Mouse (Mus musculus) right cerebral cortex, postnatal 25 days (tissue): ENCODE results near the gene Fam172a.
A peak's percentile ranks its signal among the peaks of the same experiment; 100 is the strongest.
"Not testable (repeated sequence)": the region's sequence is repeated elsewhere in the genome, so short reads cannot be mapped to it uniquely, and the experiment has no call there.

Experiments
- DNase-seq: peaks from one replicate; pipeline ENCODE4 v3.0.0; 2022

The Fam172a gene

GRCm38 (mm10) chr13:77701733-77702132 is at the start of gene Fam172a:
TSS of gene Fam172a (plus strand) at chr13:77702033.
- DNase-seq = not testable (repeated sequence)

- no peak for DNase-seq
These were observed 13.2 kb upstream of the Fam172a start for GRCm38 (mm10) chr13:77688651-77689050.

DNA sequence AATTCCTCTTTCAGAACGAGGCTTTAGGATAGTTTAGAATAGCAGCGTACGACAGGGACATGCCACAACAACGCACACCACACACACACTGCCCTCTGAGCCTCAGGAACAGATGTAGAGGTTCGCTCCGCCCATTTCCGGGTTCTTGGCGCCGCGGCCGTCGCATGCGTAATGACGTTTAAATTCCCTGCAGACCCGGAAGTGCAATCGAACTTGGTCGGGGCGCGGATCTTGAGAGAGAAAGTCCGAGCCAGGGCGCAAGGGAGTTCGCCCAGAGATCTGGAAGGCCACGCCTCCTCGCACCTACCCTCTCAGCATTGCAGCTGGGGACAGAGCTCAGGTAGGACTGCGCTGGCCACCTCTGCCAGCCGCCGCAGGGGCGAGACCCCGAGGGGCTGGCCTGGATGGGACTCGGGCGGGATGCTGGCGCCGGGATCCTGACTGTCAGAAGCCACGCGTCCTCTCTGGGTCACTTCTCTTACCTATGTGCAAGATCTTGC is 6.7 kb downstream of the Fam172a start:
- DNase-seq = peak; percentile 90

DNA sequence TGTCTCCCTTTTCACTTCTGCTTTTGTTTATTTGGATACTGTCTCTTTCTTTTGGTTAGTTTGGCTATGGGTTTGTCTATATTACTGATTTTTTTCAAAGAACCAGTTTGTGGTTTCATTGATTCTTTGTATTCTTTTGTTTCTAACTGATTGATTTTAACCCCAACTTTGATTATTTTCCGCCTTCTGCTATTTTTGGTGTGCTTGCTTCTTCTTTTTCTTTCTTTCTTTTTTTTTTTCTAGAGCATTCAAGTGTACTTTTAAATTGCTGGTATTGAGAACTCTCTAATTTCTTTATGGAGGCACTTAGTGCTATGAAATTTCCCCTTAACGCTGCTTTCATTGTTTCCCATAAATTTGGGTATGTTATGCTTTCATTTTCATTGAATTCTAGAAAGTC is 15.7 kb downstream of the Fam172a start:
- DNase-seq = no peak

GRCm38 (mm10) chr13:77742822-77743221 is 41.0 kb downstream of the Fam172a start:
- no peak for DNase-seq

DNA sequence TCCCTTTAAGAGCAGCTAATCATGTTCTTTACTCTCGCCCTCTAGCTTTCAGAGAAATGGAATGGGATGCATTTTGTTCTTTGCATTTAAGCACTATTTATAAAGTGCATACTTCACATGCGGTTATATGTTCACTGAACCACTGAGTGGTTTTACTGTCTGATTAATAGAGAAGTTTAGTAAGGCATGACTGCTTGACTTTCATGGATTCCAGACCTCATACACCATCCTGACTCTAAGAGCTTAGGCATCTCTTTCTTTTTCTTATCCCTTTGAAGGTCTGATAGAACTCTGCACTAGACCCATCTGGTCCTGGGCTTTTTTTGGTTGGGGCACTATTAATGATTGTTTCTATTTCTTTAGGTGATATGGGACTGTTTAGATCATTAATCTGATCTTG is 75.8 kb downstream of the Fam172a start:
- DNase-seq = no peak

DNA sequence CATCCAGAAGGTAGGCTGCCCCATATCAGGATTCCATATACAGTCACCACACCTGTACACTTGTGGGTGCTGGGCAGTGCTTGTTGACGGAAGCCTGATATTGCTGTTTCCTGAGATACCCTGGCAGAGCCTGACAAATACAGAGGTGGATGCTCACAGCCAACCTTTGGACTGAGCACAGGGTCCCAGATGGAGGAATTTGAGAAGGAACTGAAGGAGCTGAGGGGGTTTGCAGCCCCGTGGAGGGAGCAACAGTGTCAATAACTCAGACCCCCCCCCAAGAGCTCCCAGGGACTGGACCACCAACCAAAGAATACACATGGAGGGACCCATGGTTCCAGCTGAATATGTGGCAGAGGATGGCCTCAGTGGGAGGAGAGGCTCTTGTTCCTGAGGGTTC is 105.5 kb downstream of the Fam172a start:
- not testable (repeated sequence) for DNase-seq

DNA sequence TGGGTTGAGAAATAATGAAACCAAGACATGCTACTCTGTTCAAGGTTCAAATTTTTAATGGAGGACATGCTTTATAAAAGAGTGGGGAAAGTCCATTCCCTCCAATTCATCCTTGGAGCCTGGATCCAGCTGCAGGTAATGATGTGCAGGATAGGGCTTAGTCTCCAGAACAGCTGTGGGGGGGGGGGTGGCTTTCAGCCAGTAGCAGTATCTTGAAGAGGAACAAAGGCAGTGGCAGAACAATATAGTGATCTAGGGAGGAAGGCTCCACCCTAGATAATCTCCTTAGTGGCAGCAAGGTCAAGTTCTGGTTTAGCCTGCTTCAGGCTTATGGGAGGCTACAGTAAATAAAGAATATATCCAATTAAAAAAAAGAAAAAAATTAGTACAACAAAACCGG is 108.6 kb downstream of the Fam172a start:
- no peak for DNase-seq

DNA sequence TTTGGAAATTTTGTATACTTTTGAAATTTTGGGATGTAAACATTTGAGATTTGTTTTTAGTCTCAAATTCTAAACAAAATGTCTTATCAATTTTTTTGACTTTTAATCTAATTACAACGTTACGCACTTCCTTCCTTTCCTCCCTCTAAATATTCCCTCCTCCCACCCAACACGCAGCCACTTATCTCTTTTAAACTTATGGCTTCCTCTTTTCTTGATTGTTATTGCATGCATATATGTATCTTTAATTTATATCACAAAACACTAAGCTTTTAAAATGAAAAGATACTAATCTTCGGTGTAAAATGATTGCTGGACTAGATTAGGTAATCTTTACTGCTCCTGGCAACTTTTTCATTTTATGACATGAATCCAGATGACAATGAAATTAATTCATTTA is 124.3 kb downstream of the Fam172a start:
- no peak for DNase-seq

- DNase-seq = no peak
These were observed 141.3 kb downstream of the Fam172a start for GRCm38 (mm10) chr13:77843017-77843654.

DNA sequence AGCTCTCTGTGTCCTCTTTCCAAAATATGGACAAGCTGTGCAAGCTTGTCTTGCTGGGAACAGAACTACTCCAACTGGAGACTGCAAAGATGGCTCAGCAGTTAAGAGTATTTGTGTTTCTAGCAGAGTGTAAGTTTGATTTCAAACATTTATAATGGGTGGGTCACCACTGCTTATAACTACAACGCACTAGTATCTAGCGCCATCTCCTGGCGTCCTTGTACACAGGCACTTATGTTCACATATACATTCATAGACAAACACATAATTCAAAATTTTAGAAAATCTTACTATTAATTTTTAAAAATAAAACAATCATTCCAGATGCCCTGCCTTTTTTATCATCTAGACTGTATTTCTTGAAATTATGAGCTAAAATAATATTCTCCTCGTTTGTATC is 147.0 kb downstream of the Fam172a start:
- DNase-seq = no peak

- no peak for DNase-seq
These were observed 163.0 kb downstream of the Fam172a start for GRCm38 (mm10) chr13:77864804-77865203.

DNA sequence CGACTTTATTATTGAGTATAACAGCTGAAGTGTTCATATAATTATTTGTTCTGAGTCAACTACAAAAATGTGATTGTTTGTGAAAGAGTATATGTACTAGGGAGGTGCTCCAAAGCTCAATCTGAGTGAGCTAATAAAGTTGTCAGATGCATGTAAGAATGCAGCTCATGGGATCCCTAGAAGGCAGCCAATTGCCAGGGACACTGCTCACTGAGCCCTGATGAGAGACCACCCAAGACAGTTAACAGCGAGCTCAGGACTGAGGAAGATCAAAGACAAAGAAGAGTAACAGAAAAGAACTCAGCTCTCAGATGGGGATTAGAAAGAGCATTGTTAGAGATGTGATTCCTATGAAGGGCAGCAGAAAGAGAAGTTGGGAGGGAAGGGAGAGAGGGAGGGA is 166.5 kb downstream of the Fam172a start:
- DNase-seq = no peak

DNA sequence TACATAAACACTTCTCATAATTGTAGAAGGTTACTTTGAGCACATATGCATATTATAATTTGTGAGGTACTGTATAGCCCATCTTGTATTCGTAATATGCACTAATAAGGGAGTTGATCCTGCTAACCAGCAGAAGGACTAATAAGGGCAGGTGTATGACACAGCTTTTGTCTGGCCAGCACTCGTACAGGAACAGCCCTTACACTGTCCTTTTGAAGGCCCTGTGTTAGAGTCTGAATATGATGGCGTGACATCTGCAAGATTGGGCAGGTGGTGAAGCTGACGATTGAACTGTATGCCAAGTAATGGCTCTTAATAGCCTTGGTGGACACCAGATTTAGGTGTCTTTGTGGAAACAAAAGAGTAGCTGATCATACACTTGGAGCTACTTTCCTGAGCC is 176.3 kb downstream of the Fam172a start:
- no peak for DNase-seq

- no peak for DNase-seq
These were observed 176.7 kb downstream of the Fam172a start for GRCm38 (mm10) chr13:77878545-77878944.

- no peak for DNase-seq
These were observed 195.8 kb downstream of the Fam172a start for GRCm38 (mm10) chr13:77897619-77898018.

DNA sequence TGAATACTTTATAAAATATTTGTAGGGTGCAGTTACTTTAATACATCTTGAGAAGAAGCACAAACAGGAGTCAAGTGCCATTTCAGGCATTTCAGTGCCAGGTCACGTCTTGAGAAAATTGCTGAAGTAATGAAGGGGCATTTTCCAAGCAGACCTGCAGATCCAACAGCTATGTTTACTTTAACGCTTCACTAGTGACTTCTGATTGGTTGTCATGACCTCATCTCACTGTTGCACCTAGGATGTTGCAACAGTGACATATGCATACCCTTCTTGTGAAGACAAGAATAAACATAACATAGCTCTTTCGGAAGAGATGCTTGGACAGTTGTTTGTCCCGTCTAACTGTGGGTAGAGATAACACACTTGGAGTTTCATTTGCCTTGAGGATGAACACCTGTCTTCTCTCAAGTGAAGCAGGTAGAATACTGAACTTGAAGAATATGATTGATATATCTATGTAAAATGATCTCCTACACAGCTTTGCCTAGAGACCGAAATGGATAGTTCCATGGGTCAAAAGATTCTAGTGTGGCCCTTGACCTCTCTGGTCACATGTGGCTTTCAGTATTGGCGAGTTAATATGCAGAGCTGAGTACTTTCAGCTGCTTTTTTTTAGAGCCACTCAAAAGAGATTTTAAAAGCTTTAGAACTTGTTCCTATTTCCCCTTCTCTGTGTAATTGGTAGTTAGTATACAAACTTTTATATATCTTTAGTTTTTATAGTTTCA is 196.4 kb downstream of the Fam172a start:
- DNase-seq = no peak

DNA sequence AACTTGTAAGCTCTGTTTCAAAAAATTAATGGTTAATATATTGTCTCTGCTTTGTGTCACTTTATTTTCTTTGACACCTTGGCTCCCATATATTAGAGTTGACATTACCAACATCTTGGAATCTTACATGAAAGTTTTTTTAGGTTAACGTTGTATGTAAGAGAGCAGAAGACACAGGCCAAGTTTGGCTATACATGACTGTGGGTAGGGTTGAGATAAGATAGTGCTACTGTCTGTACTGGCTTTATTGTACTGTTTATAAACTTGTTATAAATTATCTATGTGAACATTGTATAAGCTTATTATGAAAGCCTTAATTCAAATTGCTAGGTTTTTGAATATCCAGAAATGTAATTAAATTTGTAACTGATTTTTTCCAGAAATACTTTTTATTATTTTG is 197.9 kb downstream of the Fam172a start:
- DNase-seq = no peak

- no peak for DNase-seq
These were observed 199.0 kb downstream of the Fam172a start for GRCm38 (mm10) chr13:77900843-77901242.

GRCm38 (mm10) chr13:77909184-77909583 is 207.4 kb downstream of the Fam172a start:
- DNase-seq = no peak

DNA sequence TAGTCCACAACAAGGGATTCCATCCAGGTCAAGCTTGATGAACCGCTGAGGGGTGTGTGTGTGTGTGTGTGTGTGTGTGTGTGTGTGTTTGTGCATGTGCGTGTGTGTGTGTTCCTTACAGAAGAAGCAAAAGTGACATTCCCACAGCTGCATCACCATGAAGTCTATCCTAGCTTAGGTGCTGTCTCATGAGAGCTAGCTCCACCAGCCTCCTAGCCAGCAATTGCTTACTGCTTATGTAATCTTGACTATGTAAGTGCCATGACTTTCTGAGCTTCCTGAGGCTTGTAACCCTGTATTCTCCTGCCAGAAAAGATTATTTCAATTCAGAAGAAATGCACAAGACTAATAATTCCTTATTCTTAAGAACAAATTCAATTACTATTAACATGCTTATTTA is 221.0 kb downstream of the Fam172a start:
- DNase-seq = no peak

- DNase-seq = no peak
These were observed 255.8 kb downstream of the Fam172a start for GRCm38 (mm10) chr13:77957611-77958010.

DNA sequence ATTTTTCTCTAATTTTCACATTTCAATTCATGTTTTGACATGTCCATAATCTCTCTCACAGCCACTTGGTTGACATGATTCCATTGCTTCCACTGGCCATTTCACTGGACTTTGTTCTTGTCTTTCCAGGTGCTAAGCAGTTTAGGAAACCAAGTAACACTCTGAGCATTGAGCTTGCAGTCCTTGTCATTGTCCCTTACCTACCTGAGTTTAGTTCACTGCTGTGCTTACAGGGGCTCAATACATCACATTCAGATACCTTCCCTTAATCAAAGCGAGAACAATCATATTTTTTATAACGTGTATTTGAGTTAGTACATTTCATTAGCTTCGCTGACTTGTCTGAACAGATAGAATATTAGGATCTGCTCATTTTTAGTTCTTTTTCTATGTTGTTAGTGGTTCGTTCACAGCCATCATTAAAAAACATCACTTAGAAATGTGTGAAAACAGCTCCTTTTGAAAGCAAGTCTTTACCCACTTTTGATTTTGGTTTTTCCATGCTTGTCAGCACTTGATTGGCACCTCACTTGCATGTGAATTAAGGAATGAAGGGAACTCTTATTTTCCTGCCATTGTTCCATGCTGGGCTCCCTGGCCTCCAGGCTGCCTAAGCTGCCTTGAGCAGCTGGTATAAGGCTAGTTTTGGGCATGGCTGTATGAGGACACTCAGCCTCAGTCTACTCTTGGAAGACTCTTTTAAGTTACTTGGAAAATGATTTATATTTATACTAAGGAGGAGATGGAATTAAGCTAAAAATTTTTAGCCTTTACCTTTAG is 257.9 kb downstream of the Fam172a start:
- DNase-seq = no peak

- no peak for DNase-seq
These were observed 274.4 kb downstream of the Fam172a start for GRCm38 (mm10) chr13:77976248-77976647.
